Mouse (Mus musculus): Measurements from ENCODE around the gene Fubp1. TPM values are rescaled to one million over a fixed set of nuclear protein-coding genes. Genes with fewer than 3 reads are reported as not detected.

The Fubp1 gene
- total and polyA plus RNA-seq, 3 experiments = 196 to 202 TPM; not detected in 1

GRCm38 (mm10) chr3:152165014-152165350, 45.2 kb upstream of the Fubp1 start:
- Histone ChIP-seq H3K79me2 (ENCODE audit: control insufficient read depth, insufficient read depth, low read length, poor library complexity) (no peaks in the 10 kb centered on the region), H3K27me3 (ENCODE audit: control insufficient read depth in 1 of 2, insufficient read depth in 2 of 2, low read length in 2 of 2) (no peaks in the 10 kb centered on the region), H3K4me3 (ENCODE audit: control insufficient read depth in 1 of 2, insufficient read depth in 1 of 2, low read depth in 2 of 2, low read length in 2 of 2) (no peak overlapping the region), H3K4me1 (ENCODE audit: control insufficient read depth in 1 of 2, insufficient read depth in 2 of 2, low read length in 2 of 2) (peaks cover 0 to 4% of the 10 kb centered on the region in 2 experiments; a peak in 2 of 4 replicates), H3K36me3 (ENCODE audit: control insufficient read depth in 1 of 2, insufficient read depth in 2 of 2, low read length in 2 of 2) (0 out of 4 replicates have a peak, but pooled peaks cover 0 to under 1% of the 10 kb centered on the region in 2 experiments), H3K27ac (ENCODE audit: control insufficient read depth, low read depth, low read length) (no peak overlapping the region), H3K9me3 (replicated peaks; ENCODE audit: insufficient read depth, low read length) (no peaks in the 10 kb centered on the region), H3K9ac (ENCODE audit: control insufficient read depth, low read depth, low read length, poor library complexity, severe bottlenecking) (no peak overlapping the region)
- DNase-seq (ENCODE audit: low read depth, low spot score) = no peak
- TF ChIP-seq ZKSCAN1 (IDR thresholded peaks at IDR 0.05; ENCODE audit: low read depth, low read length) (no peak), POLR2AphosphoS5 (IDR thresholded peaks at IDR 0.05; ENCODE audit: borderline replicate concordance, low read depth, low read length) (no peak), CHD2 (IDR thresholded peaks at IDR 0.05; ENCODE audit: low read length) (no peak), MAZ (IDR thresholded peaks at IDR 0.05; ENCODE audit: low read depth, low read length) (no peak), USF1 (IDR thresholded peaks at IDR 0.05; ENCODE audit: low read depth, low read length) (no peak), HCFC1 (IDR thresholded peaks at IDR 0.05; ENCODE audit: low read depth, low read length) (no peak), ZMIZ1 (IDR thresholded peaks at IDR 0.05; ENCODE audit: low read depth, low read length) (no peak), NELFE (IDR thresholded peaks at IDR 0.05; ENCODE audit: low read depth, low read length) (no peak), SIN3A (IDR thresholded peaks at IDR 0.05; ENCODE audit: low read length) (no peak), MYB (IDR thresholded peaks at IDR 0.05; ENCODE audit: low read depth, low read length) (no peak), RAD21 (IDR thresholded peaks at IDR 0.05; ENCODE audit: low read depth, low read length) (no peak)

- Histone ChIP-seq H3K9ac (ENCODE audit: control insufficient read depth, low read depth, low read length, poor library complexity, severe bottlenecking) (no peak overlapping the region), H3K4me3 (ENCODE audit: control insufficient read depth in 1 of 2, insufficient read depth in 1 of 2, low read depth in 2 of 2, low read length in 2 of 2) (no peak overlapping the region), H3K27me3 (ENCODE audit: control insufficient read depth in 1 of 2, insufficient read depth in 2 of 2, low read length in 2 of 2) (no peaks in the 10 kb centered on the region), H3K36me3 (ENCODE audit: control insufficient read depth in 1 of 2, insufficient read depth in 2 of 2, low read length in 2 of 2) (peaks cover 0 to 5% of the 10 kb centered on the region in 2 experiments; a peak in 2 of 4 replicates), H3K27ac (ENCODE audit: control insufficient read depth, low read depth, low read length) (no peak overlapping the region), H3K79me2 (ENCODE audit: control insufficient read depth, insufficient read depth, low read length, poor library complexity) (no peaks in the 10 kb centered on the region), H3K4me1 (ENCODE audit: control insufficient read depth in 1 of 2, insufficient read depth in 2 of 2, low read length in 2 of 2) (peaks cover 4% of the 10 kb centered on the region in 2 experiments; a peak in 3 of 4 replicates), H3K9me3 (replicated peaks; ENCODE audit: insufficient read depth, low read length) (no peaks in the 10 kb centered on the region)
- DNase-seq (ENCODE audit: low read depth, low spot score) = no peak
- TF ChIP-seq ELF1 (IDR thresholded peaks at IDR 0.05; ENCODE audit: low read depth, low read length) (no peak), TAL1 (IDR thresholded peaks at IDR 0.05; ENCODE audit: low read length) (no peak), POLR2AphosphoS5 (IDR thresholded peaks at IDR 0.05; ENCODE audit: borderline replicate concordance, low read depth, low read length) (no peak), HCFC1 (IDR thresholded peaks at IDR 0.05; ENCODE audit: low read depth, low read length) (no peak), TCF12 (IDR thresholded peaks at IDR 0.05; ENCODE audit: low read depth, low read length) (no peak), BHLHE40 (IDR thresholded peaks at IDR 0.05; ENCODE audit: borderline replicate concordance, low read depth, low read length) (no peak), MAZ (IDR thresholded peaks at IDR 0.05; ENCODE audit: low read depth, low read length) (no peak), CTCF (IDR thresholded peaks at IDR 0.05 in 2 of 3, conservative IDR thresholded peaks at IDR 0.05 in 1 of 3; ENCODE audit: control insufficient read depth in 1 of 3, insufficient read depth in 1 of 3, low read depth in 2 of 3, low read length in 3 of 3, poor library complexity in 1 of 3, severe bottlenecking in 1 of 3) (no peak), MAX (IDR thresholded peaks at IDR 0.05; ENCODE audit: low read length) (no peak), E2F4 (IDR thresholded peaks at IDR 0.05; ENCODE audit: borderline replicate concordance, low read depth, low read length) (no peak)
These were observed 44.7 kb upstream of the Fubp1 start for GRCm38 (mm10) chr3:152165351-152166098.

Measured in MEL (cell line).